Mouse (Mus musculus) macrophage (primary cell): Measurements from ENCODE around the gene G6pc2. TPM values are rescaled to one million over a fixed set of nuclear protein-coding genes. Genes with fewer than 3 reads are reported as not detected.

Experiments used
- H3K27ac ChIP-seq: fragments of 350-480 bp; formaldehyde crosslinking; 2 replicates; pipeline ENCODE4 v1.9.0; 2021
- H3K36me3 ChIP-seq: fragments of 350-480 bp; formaldehyde crosslinking; 2 replicates; pipeline ENCODE4 v1.9.0; 2021; ENCODE audit errors: inconsistent target
- H3K4me3 ChIP-seq: fragments of 350-480 bp; formaldehyde crosslinking; 2 replicates; pipeline ENCODE4 v1.9.0; 2021; ENCODE audit errors: inconsistent target
- H3K79me2 ChIP-seq: fragments of 350-480 bp; formaldehyde crosslinking; 2 replicates; pipeline ENCODE4 v1.9.0; 2021; ENCODE audit errors: inconsistent target
- WGBS: methylation state at CpG from one replicate; pipeline ENCODE4 v1.1.7; 2026; ENCODE audit warnings: inconsistent platforms; ENCODE audit not compliant: missing documents; 5-methylcytosine and 5-hydroxymethylcytosine counted together
- polyA plus RNA-seq: library from polyadenylated mRNA; stranded (reverse); fragments of 250-400 nt; gene quantifications from 3 replicates; pipeline ENCODE4 v1.2.4, GENCODE M21; 2018; ENCODE audit warnings: inconsistent platforms
- total RNA-seq, 78 experiments: library from RNA; depleted of rRNA; stranded (reverse); fragments of 250-400 nt; gene quantifications; 1 replicate in 9 of 78; 2 replicates in 24 of 78; 3 replicates in 43 of 78; 4 replicates in 2 of 78; pipeline ENCODE4 v1.2.4; 2018; ENCODE audit warnings: inconsistent platforms in 56 of 78

Gene G6pc2
- total RNA-seq (2018; cell fraction: chromatin; rRNA removed) = not detected
- not detected for total RNA-seq (2018; cell fraction: cytosol; rRNA removed)
- total RNA-seq (2018; cell fraction: nucleus; rRNA removed) = not detected
- not detected in 3 replicates for polyA plus RNA-seq

DNA sequence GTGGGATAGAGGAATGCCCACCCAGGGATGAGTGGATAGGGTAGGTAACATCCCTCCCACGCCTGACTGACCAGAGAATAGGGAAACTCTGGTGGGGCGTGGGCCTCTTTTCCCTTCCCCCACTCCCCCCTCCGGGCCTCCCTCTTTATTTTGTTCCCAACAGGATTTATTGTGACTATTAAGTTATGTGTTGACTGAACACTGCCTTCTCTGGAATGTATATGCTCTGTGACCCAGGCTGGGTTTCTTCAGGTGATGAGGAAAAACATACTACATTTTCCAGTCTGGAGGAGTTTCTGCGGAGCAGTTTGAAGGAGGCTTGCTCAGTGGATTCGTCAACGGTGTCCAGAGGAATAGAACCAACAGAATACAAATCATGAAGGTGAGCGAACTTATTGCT lies at the start of gene G6pc2:
Gene G6pc2 (plus strand): TSS at position 301 of the 400 bp plus-strand sequence.
- Histone ChIP-seq H3K36me3 (no peaks in the 10 kb centered on the region), H3K4me3 (no peak within 1 kb of the TSS), H3K79me2 (no peaks in the 10 kb centered on the region), H3K27ac (no peak within 1 kb of the TSS)
- 92% methylated on average over 6 of the region's 7 CpGs for WGBS

GRCm38 (mm10) chr2:69170395-69171077 lies 40.3 kb upstream of the G6pc2 start:
- peaks cover 4% of the 10 kb centered on the region; the same call in 1 of the 2 replicates for H3K36me3 ChIP-seq
- no peak overlapping the region for H3K4me3 ChIP-seq
- 91% methylated on average over 9 of the region's 9 CpGs for WGBS
- H3K79me2 ChIP-seq = no peaks in the 10 kb centered on the region
- H3K27ac ChIP-seq = no peak overlapping the region

GRCm38 (mm10) chr2:69175296-69175695 lies 35.6 kb upstream of the G6pc2 start:
- no peaks in the 10 kb centered on the region for H3K79me2 ChIP-seq
- 95% methylated on average over 5 of the region's 5 CpGs for WGBS
- no peak overlapping the region for H3K4me3 ChIP-seq
- no peaks in the 10 kb centered on the region for H3K36me3 ChIP-seq
- no peak overlapping the region for H3K27ac ChIP-seq

DNA sequence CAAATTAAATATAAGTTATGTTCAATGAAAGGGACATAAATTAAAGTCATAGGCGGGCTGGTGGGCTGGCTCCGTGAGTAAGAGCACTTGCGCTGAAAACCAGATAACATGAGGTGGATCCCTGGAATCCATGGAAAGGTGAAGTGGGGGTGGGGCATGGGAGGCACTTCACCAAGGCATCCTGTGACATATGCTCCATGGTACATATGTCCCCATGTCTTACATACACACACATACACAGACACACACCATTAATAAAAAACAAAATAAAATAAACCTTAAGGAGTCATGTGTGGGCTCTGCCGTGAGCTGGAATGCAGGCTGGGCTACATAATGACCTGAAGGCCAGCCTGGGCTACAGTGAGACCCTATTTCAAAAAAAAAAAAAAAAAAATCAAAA lies 31.2 kb upstream of the G6pc2 start:
- no peak overlapping the region for H3K27ac ChIP-seq
- no peaks in the 10 kb centered on the region for H3K79me2 ChIP-seq
- H3K36me3 ChIP-seq = no peaks in the 10 kb centered on the region
- 91% methylated on average over 4 of the region's 4 CpGs for WGBS
- no peak overlapping the region for H3K4me3 ChIP-seq

- Histone ChIP-seq H3K79me2 (no peaks in the 10 kb centered on the region), H3K4me3 (no peak overlapping the region), H3K36me3 (0 out of 2 replicates have a peak, but pooled peaks cover 3% of the 10 kb centered on the region), H3K27ac (no peak overlapping the region)
- 86% methylated on average over 2 of the region's 2 CpGs for WGBS
Observed at GRCm38 (mm10) chr2:69187990-69188389, 22.9 kb upstream of the G6pc2 start.

DNA sequence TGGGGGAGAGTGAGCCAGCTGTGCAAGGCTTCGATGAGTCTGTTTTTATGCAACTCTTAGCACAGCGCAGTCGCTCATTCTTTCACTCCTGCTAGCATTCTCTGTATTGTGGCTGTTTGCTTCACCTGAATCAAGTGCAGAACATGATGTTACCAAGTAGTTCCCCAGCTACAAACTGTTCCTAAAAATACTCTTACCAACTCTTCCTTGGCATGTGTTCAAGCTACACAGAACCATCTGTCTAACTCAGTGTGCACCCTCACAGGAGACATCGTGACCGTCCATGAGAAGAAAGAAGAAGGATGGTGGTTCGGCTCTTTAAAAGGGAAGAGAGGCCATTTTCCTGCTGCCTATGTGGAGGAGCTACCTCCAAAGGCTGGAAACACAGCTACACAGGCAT lies 22.1 kb upstream of the G6pc2 start:
- WGBS = 84% methylated on average over 6 of the region's 6 CpGs
- H3K36me3 ChIP-seq = 0 out of 2 replicates have a peak, but pooled peaks cover 3% of the 10 kb centered on the region
- no peaks in the 10 kb centered on the region for H3K79me2 ChIP-seq
- H3K4me3 ChIP-seq = no peak overlapping the region
- no peak overlapping the region for H3K27ac ChIP-seq

- Histone ChIP-seq H3K79me2 (no peaks in the 10 kb centered on the region), H3K27ac (no peak overlapping the region), H3K36me3 (0 out of 2 replicates have a peak, but pooled peaks cover 3% of the 10 kb centered on the region), H3K4me3 (no peak overlapping the region)
- 93% methylated on average over 4 of the region's 4 CpGs for WGBS
Observed at GRCm38 (mm10) chr2:69189222-69189621, 21.7 kb upstream of the G6pc2 start.

- 73% methylated on average over 5 of the region's 5 CpGs for WGBS
- Histone ChIP-seq H3K4me3 (no peak overlapping the region), H3K36me3 (0 out of 2 replicates have a peak, but pooled peaks cover 3% of the 10 kb centered on the region), H3K79me2 (no peaks in the 10 kb centered on the region), H3K27ac (no peak overlapping the region)
Observed at GRCm38 (mm10) chr2:69191059-69191458, 19.8 kb upstream of the G6pc2 start.

DNA sequence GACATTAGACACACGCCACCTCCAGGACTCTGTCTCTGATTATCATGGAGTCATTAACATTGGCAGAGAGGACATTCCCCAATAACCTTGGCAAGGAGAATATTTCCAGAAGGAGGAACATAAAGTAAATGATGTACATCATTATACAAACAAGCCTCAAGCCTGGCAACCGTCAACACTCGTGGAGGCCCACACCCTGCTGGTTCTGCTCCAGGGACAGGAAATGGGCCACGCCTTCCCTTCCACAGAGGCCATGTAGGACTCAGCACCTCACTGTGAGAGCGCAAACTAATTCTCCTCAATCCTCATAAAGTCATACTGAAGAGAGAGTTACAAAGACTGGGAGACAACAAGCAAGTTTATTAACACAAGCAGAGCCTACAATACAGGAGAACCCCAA lies 17.3 kb upstream of the G6pc2 start:
- Histone ChIP-seq H3K4me3 (no peak overlapping the region), H3K79me2 (no peaks in the 10 kb centered on the region), H3K27ac (no peak overlapping the region), H3K36me3 (no peaks in the 10 kb centered on the region)
- WGBS = 100% methylated on average over 5 of the region's 5 CpGs

DNA sequence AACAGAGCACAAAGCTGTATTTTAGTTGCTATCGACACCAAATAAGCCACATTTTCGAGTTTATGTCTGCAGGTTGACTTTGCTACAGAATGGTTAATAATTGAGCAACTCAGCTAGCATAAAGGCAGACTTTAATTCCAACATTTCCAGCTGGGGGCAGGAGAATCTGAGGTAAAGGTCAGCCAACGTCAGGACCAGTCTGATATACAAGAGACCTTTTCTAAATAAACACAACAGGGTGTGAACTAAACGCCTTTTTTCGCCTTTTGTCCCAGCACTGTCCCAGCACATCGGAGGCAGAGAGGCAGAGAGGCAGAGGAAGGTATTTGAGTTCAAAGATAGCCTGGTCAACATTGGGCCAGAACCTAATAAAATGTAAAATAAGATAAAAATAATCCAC lies 5.7 kb upstream of the G6pc2 start:
- Histone ChIP-seq H3K4me3 (peak overlapping the region; percentile 83), H3K79me2 (peaks cover 16% of the 10 kb centered on the region), H3K36me3 (no peaks in the 10 kb centered on the region; the same call in 1 of the 2 replicates), H3K27ac (peak overlapping the region; percentile 37)
- WGBS = 31% methylated on average over 6 of the region's 6 CpGs

DNA sequence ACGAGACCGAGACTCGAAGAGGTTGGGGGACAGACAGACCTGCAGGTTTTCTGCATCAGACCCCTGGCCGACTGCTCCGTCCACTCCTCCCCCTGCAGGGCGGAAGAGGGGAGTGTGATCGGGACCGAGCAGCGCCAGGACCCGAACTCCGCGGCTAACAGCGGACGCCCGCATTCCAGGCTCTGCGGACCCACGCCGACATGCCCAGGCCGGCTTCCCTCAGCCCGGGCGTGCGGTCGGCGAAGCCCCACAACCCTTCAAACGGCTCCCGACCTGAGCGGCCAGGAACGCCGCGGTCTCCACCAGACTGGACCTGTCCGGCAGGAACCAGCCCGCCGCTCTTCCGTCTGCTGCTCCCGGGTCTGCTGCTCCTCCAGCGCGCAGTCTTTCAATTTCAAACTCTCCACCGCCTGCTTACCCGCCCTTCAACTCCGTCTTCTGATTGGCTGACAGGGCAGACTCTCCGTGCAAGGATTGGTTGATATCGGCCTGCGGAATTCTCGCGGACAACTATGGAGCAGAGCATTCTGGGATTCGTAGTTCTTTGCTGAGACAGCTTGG lies 5.0 kb upstream of the G6pc2 start, which contains the start of gene Spc25:
Gene Spc25 (minus strand): TSS at position 404 of the 561 bp plus-strand sequence.
- Histone ChIP-seq H3K27ac (peak within 1 kb of the TSS; percentile 37), H3K36me3 (no peaks in the 10 kb centered on the region; the same call in 1 of the 2 replicates), H3K4me3 (peak within 1 kb of the TSS; percentile 83), H3K79me2 (peaks cover 16% of the 10 kb centered on the region)
- WGBS = 2% methylated on average over 46 of the region's 46 CpGs

DNA sequence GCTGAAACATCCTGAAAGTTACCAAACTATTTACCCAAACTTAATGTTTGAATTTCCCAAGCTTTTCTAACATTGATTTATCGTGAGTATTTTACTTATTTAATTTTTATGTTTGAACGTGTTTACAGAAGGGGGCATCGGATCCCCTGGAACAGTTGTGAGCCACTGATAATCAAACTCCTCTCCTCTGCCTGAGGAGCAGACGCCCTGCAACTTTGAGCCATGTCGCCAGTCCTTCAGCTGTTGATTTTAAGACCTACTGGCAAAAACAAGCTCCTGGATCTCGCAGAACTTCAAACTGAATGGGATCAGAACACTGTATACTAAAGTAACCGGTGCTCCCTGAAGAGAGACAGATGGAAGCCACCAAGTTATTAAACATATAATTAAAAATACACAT lies 4.3 kb upstream of the G6pc2 start:
- H3K4me3 ChIP-seq = peak overlapping the region; percentile 83
- no peaks in the 10 kb centered on the region; the same call in 1 of the 2 replicates for H3K36me3 ChIP-seq
- H3K27ac ChIP-seq = no peak overlapping the region
- peaks cover 16% of the 10 kb centered on the region for H3K79me2 ChIP-seq
- 29% methylated on average over 7 of the region's 7 CpGs for WGBS

DNA sequence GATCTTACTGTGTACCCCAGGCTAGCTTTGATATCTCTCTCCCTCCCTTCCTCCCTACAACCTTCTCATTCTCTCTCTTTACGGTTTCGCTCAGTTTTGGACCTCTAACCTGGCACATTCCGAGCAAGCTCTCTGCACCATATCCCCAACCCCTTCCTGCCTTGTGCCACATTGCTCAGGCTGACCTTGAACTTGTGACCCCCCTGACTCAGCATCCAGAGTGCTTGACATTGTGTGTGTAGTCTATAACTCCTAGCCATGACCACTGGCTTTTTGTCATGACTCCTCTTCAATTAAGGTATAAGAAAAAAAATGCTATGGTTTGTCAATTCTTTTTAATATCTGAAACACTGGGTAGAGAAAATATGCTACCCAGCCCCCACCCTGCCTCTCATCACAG lies 1.2 kb upstream of the G6pc2 start:
- Histone ChIP-seq H3K27ac (no peak overlapping the region), H3K4me3 (no peak overlapping the region), H3K79me2 (peaks cover 10% of the 10 kb centered on the region), H3K36me3 (no peaks in the 10 kb centered on the region)
- 87% methylated on average over 3 of the region's 3 CpGs for WGBS

- Histone ChIP-seq H3K27ac (no peak overlapping the region), H3K79me2 (no peaks in the 10 kb centered on the region), H3K36me3 (no peaks in the 10 kb centered on the region), H3K4me3 (no peak overlapping the region)
- 84% methylated on average over 10 of the region's 10 CpGs for WGBS
Observed at GRCm38 (mm10) chr2:69212652-69213051, 1.8 kb downstream of the G6pc2 start.

- 95% methylated on average over 7 of the region's 7 CpGs for whole genome bisulfite sequencing
- Histone ChIP-seq H3K36me3 (no peaks in the 10 kb centered on the region), H3K4me3 (no peak overlapping the region), H3K79me2 (no peaks in the 10 kb centered on the region), H3K27ac (no peak overlapping the region)
Observed at GRCm38 (mm10) chr2:69215242-69215641, 4.4 kb downstream of the G6pc2 start.
